Mouse (Mus musculus): ENCODE measurements around the gene Gosr1.
"Not testable (repeated sequence)": the region's sequence is repeated elsewhere in the genome, so short reads cannot be mapped to it uniquely, and the experiment has no call there.

Gene Gosr1

DNA sequence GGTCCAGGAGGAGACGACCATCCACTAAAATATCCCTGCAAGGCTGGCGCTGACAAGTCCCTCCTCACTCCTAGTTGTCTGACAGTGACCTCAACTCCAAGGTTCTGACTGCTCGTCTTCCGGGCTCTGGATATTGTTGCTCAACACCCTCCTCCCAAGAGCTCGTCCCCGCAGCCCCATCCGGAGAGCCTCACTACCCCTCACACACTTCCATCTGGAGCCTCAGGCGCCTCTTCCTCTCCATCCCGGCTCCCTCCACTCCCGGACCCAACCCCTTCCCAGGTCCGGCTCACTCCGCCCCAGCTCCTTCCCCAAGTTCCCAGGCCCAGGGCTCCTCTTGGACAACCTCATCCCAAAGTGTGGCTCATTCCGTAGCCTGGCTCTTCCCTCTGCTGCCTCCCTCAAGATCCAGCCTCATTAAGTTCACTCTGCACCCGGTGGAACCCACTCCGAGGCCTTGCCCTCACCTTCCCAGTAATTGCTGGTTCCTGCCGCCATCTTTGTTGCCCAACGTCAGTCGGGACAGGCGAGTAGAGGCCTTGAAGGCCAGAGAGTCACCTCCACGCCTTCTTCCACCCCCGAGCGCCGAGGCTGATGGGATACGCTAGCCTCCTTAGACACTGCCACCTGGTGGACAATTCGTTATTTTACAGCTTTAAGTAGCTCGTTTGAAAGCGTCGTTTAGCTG lies at the start of gene Gosr1:
Gosr1 (minus strand) TSS at position 527 of the 688 bp plus-strand sequence.
- DNase-seq (ENCODE audit: low spot score): peak; percentile 100

DNA sequence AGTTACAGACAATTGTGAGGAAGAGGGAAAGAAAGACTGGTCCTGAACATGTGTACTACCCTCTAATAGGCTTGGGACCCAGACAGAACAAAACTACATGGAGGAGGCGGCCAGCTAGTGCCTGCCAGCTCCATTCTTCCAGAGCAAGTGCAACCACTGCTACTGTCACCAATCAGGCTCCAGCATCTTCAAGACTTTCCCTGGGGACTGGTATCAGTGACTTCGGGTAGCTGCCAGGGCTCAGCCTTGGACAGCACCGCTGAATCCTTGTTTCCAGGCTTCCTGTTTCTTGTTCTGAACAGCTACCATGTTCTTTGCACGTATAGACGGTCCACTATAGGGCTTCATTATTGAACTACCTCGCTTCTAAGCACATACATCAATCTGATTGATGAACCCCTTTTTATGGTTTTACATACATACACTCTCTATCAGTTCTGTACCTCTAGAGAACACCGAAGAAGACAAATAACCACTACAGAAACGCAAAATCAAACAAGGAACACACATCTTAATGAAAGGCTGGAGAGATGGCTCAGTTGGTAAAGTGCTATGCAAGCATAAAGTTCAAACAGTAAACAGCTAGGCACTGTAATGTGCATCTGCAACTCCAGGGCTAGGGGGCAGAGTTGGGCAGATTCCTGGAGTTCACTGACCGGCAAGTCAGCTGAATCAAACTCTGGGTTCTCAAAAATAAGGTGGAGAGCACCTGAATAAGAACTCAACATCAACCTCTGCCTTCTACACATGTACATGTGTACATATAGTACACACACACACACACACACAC lies 47.5 kb upstream of the Gosr1 start:
- peak; percentile 10 for DNase-seq (ENCODE audit: low spot score)

DNA sequence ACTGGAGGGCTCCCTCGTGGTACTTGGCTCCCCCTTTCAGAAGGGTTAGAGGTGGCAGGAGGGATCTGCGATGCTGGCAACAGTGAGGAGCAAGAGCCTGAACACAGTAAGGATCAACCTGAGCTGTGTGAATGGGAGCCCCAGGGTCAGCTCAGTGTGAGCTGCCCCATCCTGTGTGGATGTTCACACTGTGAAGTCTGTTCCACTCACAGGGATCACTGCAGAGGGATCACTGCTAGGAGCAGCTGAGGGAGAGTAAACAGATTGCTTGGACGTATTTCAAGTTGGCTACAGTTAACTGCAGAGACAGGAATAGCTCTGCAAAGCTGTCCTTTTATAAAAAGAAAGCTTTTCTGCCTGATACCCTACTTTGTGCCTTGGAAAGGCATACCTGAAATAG lies 46.1 kb upstream of the Gosr1 start:
- no peak for DNase-seq (ENCODE audit: low spot score)

DNA sequence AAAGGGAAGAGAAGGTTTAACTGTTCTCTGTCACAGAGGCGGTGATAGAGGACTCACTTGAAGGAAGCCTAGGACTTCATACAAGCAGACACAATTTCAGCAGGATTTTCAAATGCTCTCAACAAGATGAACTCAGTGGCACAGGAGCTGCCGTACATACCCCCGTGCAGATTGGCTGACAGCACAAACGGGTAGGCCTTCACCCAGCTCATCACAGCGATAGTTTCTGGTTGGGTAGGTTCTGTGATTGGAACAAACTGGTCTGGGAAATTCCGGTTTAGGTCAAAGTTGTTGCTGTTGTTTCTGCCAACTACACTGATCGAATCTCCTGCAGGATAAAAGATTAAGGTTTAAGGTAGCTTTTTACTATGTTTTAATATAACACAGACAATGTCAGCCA lies 45.2 kb upstream of the Gosr1 start:
- DNase-seq (ENCODE audit: low spot score): no peak

DNA sequence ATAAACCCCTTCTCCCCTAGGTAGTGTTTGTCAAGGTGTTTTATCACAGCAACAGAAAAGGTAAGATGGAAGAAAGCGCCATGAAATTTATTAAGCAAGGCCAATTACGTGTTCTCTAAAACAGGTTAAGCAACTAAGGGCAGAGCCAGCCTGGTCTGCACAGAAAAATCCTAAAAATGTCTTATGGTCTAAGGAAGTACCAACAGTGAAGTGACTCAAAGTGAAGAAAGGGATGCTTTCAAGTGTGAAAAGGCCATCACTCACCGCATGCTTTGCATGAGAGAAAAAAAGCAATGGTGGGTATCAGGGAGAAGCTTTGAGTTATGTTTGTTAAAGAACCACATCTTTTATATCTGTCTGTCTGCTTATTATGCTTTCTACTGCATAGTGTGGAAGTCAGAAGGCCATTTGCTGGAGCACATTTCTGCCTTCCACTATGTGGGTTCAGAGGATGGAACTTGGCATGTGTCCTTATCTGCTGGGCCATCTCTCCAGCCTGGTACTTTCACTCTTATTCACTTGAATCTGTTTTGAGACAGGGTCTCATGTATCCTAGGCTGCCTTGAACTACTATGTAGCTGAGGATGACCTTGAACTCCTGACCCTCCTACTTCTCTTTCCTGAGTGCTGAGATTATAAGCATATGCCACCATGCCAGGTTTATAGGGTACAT lies 43.8 kb upstream of the Gosr1 start:
- no peak for DNase-seq (ENCODE audit: low spot score)

DNA sequence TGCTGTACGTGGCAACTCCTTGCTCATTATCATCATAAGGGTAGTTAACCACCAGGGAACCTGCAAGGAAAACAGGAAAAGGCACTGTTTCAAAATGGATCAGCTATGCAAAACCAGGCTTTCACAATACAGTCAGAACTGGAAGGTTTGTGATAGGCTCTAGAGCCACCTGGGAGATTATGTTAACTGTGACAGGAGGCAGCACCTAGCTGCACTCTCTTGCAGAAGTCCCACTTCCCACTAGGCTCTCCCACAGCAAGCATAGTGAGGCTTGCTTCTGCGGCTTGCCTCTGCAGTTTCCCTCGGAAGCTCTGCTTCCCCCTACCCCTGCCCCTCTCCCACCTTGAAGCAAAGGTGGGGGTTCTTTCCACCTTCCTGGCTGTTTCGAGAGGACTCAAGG lies 42.6 kb upstream of the Gosr1 start:
- no peak for DNase-seq (ENCODE audit: low spot score)

DNA sequence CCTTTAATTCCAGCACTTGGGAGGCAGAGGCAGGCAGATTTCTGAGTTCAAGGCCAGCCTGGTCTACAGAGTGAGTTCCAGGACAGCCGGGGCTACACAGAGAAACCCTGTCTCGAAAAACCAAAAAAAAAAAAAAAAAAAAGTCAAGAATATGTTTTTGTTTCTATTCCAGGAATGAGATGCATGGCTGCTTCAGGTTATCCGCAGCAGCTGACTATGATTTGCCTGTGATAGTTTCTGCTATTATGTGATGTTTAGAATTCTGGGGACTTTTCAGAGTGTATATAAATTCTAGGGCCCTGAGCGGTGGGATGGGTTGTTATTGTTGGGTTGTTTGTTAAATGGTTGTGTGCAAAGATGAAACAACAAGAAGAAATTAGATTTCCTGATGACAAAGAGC lies 41.7 kb upstream of the Gosr1 start:
- not testable (repeated sequence) for DNase-seq (ENCODE audit: low spot score)

DNA sequence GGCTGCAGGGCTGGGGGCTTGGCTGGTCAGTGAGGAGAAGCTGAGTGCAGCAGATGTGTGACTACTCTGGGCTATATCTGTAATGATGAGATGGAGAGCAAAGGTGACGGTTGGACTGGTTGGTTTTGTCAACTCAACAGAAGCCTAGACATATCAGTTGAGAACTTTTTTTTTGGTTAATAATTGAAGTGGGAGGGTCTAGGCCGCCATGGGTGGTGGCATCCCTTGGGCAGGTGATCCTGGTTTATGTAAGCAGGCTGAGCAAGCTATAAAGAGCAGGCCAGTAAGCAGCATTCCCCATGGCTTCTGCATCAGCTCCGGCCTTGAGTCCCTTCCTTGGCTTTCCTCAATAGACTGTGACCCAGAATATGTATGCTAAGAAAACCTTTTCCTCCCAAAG lies 39.9 kb upstream of the Gosr1 start:
- no peak for DNase-seq (ENCODE audit: low spot score)

DNA sequence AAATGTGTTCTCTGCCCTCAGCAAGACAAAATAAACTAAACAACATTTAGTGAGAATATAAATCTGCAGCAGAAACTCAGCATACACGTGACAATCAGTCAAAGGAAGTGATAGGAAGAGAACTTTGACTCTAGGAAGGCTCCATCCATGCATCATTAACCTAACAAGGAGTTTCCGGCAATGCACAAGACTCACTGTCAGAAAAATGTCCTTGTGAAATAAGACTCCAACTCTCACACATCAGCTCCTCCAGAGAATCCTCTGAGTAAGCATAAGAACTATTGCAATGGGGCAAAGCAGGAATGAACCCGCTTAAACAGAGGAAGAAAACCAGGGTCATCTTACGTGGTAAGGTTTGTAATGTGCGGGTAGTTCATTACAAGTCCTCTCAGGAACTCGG lies 33.9 kb upstream of the Gosr1 start:
- DNase-seq (ENCODE audit: low spot score): no peak

DNA sequence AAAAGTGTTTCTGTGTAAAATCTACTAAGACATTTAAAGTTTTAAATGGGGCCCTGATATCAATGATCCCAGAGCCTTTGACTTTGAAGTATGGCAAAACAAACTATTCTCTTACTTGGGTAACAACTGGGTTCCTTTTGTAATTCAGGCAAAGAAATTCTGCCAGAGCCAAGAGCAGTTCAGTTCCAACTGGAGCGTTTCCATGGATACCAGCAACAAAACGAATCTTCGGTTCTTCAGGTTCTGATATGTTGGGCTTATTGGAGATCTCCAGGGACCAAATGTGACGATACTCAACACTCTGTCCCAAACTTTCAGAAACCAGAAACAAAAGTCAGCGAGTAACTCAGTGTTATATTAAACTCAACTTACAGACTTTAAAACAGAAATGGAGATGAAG lies 31.9 kb upstream of the Gosr1 start:
- no peak for DNase-seq (ENCODE audit: low spot score)

DNA sequence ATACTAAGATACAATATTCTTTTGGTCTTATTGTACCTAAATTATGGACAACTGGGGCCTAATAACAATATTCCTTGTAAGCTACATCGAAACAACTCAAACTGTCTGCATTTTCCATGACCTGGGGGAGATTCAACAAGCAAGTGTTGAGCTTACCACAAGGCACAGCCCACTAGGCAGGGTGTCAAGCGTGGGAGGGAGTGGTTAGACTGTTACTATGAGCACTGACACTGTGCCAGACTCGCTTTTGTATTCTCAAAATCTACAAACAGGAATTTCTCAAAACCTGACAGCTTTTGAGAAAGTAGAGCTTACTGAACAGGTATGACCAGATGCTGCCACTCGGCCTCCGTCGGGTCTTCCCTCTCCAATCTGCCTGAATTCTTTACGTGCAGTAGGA lies 28.0 kb upstream of the Gosr1 start:
- DNase-seq (ENCODE audit: low spot score): no peak

DNA sequence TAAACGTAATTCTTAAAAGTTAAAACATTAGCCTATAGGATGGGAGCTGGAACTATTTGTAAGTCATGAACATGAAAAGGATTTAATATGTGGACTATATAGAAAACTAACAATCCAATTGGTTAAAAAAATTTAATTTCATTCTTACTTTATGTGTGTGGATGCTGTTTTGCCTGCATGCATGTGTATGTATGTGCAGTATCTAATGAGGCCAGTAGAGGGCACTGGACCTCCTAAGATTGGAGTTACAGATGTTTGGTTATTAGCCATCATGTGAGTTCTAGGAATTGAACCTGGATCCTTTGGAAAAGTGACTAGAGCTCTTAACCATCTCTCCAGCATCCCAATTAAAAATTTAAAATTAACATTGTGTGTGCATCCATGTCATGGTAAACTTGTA lies 25.9 kb upstream of the Gosr1 start:
- DNase-seq (ENCODE audit: low spot score): peak; percentile 84

DNA sequence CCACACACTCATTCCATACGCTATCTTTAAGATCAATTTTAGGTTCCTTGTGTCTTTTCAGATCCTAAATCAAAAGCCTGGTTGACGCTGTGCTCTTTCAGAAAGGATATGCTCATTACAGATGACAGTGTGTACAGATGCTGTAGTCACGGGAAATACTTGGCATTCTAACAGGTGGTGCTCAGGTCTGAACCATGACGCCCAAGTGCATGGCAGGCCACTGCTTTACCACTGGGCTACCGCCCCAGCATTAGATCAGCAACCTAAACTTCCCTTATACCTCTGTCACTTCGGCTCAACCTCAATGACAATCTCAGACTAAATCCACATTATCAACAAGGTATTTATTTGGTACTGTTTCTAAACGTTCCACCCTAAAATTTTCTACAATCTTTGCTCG lies 12.2 kb upstream of the Gosr1 start:
- DNase-seq (ENCODE audit: low spot score): no peak

DNA sequence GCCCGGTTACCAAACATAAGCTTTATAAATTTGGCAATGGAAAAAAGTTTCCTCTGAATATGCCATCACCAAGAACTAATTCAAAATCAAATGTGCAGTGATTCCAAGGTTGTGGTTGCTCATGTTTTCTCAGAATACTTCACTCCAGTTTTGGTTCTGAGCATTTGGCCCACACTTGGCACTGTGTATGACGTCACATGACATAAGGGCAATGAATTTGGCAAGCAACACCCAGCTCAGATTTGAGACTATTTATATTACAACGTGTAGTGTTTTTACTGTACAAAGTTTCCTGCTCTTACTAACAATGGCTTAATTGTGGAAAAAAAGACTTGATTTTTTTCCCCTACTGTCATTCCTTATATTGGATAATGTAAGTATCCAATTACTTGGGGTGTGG lies 10.4 kb upstream of the Gosr1 start:
- no peak for DNase-seq (ENCODE audit: low spot score)

DNA sequence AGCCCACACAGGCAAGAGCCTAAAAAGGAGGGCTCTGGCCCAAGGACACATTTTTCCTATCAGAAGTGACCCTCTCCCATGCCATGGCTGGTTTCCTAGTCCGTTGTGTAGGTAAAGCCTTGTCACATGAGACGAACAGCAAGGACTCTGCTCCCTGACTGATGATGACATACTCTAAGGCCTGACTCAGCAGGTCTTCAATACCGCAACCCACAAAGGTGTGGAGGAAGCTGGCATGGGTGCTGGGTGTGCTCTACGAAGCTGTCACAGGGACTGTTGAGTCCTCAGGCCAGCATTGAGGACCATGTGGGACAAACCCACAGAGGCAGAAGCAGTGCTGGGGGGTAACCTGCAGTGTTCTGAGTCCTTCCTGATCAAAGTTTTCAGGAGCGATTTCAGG lies 7.2 kb upstream of the Gosr1 start:
- DNase-seq (ENCODE audit: low spot score): no peak

DNA sequence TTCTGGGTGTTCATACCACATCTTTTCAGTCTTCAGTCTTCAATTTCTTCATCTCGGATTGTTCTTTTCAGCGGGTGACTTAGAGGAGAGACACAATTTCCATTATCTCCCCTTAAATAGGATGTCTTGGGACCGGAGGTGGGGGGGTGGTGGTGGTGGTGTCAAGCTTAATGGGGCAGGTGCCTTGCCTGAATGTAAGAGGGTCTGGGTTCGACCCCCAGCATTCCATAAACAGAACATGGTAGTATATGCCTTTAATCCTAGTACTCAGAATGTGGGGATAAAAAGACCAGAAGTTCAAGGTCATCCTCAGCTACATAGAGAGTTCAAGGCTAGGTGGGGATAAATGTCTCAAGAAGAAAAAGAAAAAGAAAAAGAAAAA lies 353 bp upstream of the Gosr1 start:
- no peak for DNase-seq (ENCODE audit: low spot score)

DNA sequence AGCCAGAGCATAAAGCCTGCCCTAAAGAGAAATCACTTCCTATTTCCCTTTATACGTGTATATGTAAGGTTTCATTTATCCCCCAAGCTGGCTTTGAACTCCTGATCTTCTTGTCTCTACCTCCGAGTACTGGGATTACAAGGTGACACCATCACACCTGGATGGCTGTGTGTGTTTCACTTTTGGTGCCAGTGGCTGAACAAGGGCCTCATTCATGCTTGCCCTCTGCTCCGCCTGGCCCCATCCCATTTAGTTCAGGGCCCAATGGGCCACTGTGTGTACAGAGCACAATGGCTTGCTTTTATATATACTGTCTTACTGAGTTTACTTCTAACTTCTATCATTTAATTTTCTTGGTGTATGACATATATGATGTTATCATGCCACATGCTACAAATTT lies 11.1 kb downstream of the Gosr1 start:
- DNase-seq (ENCODE audit: low spot score): no peak

DNA sequence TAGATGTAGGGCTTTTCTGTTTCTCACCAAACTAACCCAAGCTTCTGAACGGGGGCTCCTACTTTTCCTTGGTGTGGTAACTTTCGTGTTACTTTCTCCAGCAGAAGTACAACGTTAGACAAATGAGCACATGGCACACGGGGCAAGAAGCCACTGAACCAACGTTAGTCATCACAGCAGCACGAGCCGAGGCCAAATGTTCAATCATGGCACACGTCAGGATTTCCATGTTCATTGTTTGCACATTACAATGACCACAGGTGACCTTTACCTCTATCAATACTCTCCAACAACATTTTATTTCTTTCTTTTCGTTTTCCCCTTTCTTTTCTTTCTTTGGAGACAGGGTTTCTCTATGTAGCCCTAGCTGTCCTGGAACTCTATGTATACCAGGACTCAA lies 14.6 kb downstream of the Gosr1 start:
- DNase-seq (ENCODE audit: low spot score): no peak

DNA sequence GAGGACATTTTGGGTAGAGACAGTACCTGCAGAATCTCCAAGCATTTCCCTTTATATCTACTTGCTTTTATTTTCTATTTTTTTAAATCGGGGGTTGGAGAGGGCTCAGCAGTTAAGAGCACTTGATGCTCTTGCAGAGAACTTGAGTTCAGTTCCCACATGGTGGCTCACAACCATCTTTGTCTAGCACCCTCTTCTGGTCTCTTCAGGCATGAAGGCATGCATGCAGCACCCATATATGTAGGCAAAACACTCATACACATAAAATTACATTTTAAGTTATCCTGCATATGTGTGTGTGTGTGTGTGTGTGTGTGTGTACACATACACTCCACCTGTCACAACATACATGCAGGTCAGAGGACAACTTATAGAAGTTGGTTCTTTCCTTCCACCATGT lies 17.5 kb downstream of the Gosr1 start:
- DNase-seq (ENCODE audit: low spot score): no peak

DNA sequence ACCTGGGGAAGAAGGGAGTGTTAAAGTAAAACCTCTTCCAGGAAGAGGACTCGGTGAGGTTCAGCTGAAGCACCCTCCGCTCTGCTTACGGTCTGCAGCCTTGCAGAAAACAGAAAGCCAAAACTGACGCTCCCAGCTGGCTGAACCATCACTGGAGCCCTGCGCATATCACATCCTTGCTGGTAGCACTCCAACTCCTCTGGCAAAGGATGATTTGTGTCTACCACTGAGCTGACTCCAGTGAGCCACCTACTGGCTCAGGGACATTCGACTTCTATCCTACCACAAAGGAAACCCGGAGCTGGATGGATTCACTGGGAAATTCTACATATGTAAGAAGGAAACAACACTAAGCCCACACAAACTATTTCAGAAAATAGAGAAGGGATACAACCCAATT lies 18.8 kb downstream of the Gosr1 start:
- DNase-seq (ENCODE audit: low spot score): peak; percentile 34

DNA sequence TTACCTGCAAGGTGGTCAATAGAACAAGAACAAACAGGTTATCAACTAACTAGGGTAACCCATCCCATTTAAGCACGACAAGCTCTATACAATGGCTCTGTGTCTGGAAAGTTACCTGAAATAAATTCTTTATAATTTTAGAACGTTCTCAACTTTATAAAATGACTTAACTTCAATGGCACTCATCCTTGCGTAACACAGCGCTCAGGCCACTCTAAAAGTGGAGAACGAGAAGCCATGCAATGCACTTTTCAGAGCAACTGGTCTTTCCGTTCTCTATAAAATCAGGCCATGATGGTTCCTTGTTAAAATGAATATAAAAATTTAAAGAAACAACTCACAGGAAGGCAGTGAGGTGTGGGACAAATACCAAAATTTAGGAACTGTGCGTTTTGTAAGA lies 20.9 kb downstream of the Gosr1 start:
- DNase-seq (ENCODE audit: low spot score): no peak

DNA sequence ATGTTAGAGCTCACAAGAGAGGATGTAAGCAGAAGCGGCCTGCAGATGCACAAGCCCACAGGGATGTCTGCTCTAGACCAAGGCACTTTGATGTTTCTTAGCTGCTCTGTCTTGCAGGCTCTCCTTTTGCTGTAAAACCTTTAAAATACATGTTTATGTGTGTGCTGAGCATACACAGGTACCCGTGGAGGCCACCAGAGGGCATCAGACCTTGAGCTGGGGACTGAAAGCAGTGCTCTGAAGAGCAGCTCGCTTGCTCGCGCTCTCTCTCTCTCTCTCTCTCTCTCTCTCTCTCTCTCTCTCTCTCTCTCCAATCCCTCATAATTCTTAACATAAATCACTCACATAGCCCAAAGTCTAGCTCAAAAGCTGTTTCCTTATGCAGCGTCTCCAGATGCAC lies 24.3 kb downstream of the Gosr1 start:
- DNase-seq (ENCODE audit: low spot score): peak; percentile 27

DNA sequence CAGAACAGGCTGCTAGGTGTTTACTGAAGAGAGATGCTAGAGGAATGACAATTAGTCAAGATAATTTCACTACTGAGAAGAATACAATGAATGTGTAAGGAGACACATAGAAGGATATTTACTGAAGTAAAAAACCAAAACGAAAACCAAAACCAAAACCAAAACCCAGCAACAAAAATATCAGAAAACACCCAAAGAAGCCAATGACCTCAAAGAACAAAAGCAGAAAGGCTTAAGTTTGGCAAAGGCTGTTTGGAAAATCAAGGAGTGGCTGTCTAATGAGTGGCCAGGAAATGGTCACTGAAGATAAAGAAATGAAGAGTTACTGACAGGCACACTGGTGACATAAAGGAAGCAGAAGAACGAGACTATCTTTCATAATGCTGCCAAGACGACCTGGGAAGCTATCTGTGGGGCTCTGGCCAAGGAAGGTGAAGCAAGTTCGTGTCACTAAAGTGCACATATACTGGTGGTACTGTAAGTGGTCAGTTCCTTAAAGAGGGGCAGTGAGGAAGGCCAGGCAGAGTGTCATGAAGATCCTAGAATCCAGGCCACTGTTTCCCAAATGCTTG lies 27.5 kb downstream of the Gosr1 start:
- DNase-seq (ENCODE audit: low spot score): no peak
